Mouse (Mus musculus): ENCODE data around the gene Olfr985. TPM values are rescaled to one million over a fixed set of nuclear protein-coding genes. Genes with fewer than 3 reads are reported as not detected.

The Olfr985 gene
- polyA plus RNA-seq (2016; fragmentation: Nextera tagmentation; extraction: Ambion mirVana), result not detected in 2 replicates

- Histone ChIP-seq H3K4me3 (no peak within 1 kb of the TSS), H3K4me1 (no peaks in the 10 kb centered on the region), H3K9ac (no peak within 1 kb of the TSS), H3K27me3 (no peaks in the 10 kb centered on the region), H3K27ac (no peak within 1 kb of the TSS), H3K9me3 (replicated peaks) (no peaks in the 10 kb centered on the region), H3K4me2 (replicated peaks) (no peak within 1 kb of the TSS), H3K36me3 (no peaks in the 10 kb centered on the region)
- no peak for ATAC-seq (ENCODE audit: low FRiP score)
- WGBS, result 92% methylated on average over 1 of the region's 1 CpGs
Measured at GRCm38 (mm10) chr9:40130084-40130483, at the start of gene Olfr985. Gene Olfr985, minus strand, starts transcription at chr9:40130184.

DNA sequence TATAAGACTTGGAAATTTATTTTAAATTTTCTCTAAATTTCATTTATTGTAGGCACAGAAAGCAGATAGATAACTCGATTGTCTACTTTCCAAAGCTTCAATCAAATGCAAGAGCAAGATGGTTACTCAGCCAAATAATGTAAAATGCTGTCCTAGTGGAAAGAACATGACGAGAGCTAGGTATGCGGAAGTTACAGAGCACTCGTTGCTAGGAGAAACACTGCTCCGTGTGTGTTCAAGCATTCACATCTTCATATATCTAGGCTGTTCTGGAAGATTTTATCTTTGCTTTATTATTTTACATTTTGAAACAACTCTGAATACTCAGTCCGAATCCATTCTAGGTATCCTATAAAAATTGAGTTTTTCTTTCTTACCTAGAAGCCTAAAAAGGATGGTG lies 47.0 kb upstream of the Olfr985 start:
- Histone ChIP-seq H3K27me3 (no peaks in the 10 kb centered on the region), H3K4me3 (no peak overlapping the region), H3K4me1 (no peaks in the 10 kb centered on the region), H3K9me3 (replicated peaks) (no peaks in the 10 kb centered on the region), H3K9ac (no peak overlapping the region), H3K27ac (no peak overlapping the region), H3K36me3 (no peaks in the 10 kb centered on the region), H3K4me2 (replicated peaks) (no peak overlapping the region)
- no peak for ATAC-seq (ENCODE audit: low FRiP score)
- WGBS, result 84% methylated on average over 6 of the region's 6 CpGs

DNA sequence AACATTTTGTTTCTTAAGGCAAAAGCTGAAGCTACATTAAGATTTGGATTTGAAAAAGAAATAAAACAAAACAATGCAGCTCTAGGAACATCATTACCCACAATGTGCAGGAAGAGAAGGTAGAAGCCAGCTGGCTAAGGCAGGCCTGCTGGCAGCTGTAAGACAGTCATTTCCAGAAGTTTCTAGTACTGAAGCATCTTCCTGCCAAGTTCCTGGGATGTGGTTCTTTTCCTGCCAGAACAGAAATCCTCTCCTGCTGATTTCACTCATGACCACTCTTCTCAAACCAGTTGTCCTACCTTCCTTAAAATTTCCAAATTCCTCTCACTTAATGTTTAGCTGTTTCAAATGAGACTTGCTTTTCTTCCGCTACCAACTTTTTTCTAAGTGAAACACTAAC lies 36.5 kb upstream of the Olfr985 start:
- Histone ChIP-seq H3K4me2 (replicated peaks) (no peak overlapping the region), H3K4me3 (no peak overlapping the region), H3K27ac (no peak overlapping the region), H3K27me3 (no peaks in the 10 kb centered on the region), H3K9me3 (replicated peaks) (no peaks in the 10 kb centered on the region), H3K4me1 (no peaks in the 10 kb centered on the region), H3K36me3 (no peaks in the 10 kb centered on the region), H3K9ac (no peak overlapping the region)
- WGBS, result 97% methylated on average over 1 of the region's 1 CpGs
- no peak for ATAC-seq (ENCODE audit: low FRiP score)

DNA sequence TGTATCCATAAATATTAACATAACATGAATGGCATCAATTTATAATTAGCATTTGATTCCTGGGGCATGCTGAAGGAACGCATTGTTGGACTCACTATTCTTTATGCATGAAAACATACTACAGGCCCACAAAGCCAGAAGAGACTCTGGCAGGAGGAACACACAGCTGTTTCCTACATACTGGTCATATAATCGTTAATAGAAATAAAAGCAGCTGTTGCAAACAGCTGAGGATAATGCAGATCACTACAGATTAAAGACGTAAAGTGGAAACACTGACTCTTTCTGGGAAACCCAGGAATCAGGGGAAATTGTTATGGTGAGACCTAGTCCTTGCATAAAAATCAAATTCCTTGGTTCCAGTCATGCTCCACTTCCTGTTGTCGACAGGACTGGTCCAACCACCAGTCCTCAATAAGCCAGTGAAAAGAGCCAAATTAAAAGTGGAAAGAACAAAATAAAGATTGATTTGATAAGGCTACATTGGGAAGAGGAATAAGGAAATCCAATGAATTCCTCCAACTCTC lies 25.2 kb upstream of the Olfr985 start:
- WGBS, result 73% methylated on average over 4 of the region's 4 CpGs
- ATAC-seq (ENCODE audit: low FRiP score), result no peak
- no peaks in the 10 kb centered on the region for H3K27me3 ChIP-seq

DNA sequence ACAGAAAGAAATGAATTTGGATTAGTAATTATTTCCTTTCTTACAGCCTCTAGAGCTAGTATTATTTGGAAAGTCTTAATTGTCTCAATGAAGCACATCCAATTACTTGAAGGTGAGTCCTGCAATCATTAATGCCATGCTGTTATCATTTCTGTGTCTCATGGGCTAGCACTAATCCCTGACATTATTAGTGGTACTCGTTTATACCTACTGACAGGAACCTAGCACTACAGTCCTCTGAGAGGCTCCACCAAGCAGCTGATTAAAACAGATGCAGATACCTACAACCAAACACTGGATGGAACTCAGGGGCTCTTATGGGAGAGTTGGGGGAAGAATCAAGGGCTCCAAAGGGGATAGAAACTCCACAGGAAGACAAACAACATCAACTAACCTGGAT lies 11.6 kb upstream of the Olfr985 start:
- no peaks in the 10 kb centered on the region for H3K36me3 ChIP-seq
- H3K4me1 ChIP-seq, result no peaks in the 10 kb centered on the region
- no peak overlapping the region for H3K9ac ChIP-seq
- H3K4me3 ChIP-seq, result no peak overlapping the region
- no peaks in the 10 kb centered on the region for H3K9me3 ChIP-seq (replicated peaks)
- no peaks in the 10 kb centered on the region for H3K27me3 ChIP-seq
- no peak overlapping the region for H3K4me2 ChIP-seq (replicated peaks)
- H3K27ac ChIP-seq, result no peak overlapping the region
- 69% methylated on average over 1 of the region's 1 CpGs for WGBS
- ATAC-seq (ENCODE audit: low FRiP score), result no peak

More for the DNA sequence above, 25.2 kb upstream of the Olfr985 start:
- H3K9ac ChIP-seq, result no peak overlapping the region
- no peak overlapping the region for H3K27ac ChIP-seq
- H3K36me3 ChIP-seq, result no peaks in the 10 kb centered on the region
- no peaks in the 10 kb centered on the region for H3K4me1 ChIP-seq
- no peaks in the 10 kb centered on the region for H3K9me3 ChIP-seq (replicated peaks)
- no peak overlapping the region for H3K4me2 ChIP-seq (replicated peaks)
- no peak overlapping the region for H3K4me3 ChIP-seq

DNA sequence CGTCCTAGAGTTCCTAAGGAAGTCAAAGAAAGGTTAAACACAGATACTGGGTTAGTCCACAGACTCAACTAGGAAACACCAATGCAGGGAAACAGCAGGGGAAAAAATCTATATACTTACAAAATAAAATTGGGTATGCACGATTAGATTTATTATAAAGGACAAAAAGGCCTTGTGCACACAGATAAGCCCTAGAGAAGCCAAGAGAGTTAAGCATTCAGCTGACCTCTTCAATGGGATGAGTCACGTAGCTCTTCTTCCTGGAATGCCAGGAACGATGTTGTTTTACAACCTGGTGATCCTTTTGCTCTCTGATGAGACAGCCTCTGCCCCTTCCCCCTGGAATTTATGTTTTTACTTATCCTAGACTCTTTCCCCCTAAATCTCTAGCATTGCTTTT lies 9.5 kb upstream of the Olfr985 start:
- WGBS, result 80% methylated on average over 4 of the region's 4 CpGs
- no peak overlapping the region for H3K9ac ChIP-seq
- H3K4me1 ChIP-seq, result no peaks in the 10 kb centered on the region
- no peaks in the 10 kb centered on the region for H3K27me3 ChIP-seq
- no peaks in the 10 kb centered on the region for H3K9me3 ChIP-seq (replicated peaks)
- no peaks in the 10 kb centered on the region for H3K36me3 ChIP-seq
- no peak overlapping the region for H3K4me3 ChIP-seq
- no peak overlapping the region for H3K4me2 ChIP-seq (replicated peaks)
- no peak for ATAC-seq (ENCODE audit: low FRiP score)
- H3K27ac ChIP-seq, result no peak overlapping the region

DNA sequence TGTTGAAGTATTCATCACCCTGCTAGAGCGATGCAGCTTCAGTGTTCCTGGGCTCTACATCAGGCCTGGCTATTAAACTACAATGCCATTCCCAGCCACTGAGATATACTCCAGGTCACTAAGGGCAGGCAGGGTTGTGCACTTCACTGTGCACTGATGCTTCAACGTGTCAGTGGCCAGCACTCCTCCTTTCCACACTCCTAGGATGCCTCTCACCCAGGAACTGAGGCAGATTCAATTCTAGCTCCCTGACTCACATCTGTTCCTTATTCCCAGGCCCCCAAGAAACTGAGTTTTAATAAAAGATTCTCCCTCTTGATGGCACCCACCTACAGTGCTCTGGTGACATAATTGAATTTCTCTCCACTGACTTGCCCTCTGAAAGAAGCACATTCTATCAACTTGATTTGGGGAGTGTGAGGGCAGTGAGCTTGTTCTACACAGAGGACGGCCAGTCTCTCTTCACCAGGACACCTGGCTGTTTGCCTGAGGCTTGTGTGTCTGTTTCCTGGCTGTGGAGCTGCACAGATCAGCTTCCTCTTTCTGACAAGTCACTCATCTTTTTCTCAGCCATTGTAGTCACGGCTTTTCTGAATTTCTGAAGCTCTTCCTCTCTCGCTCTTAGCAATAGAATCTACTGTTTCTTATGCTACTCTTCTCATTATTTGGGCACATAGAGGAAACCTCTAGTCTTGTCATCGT lies 7.2 kb upstream of the Olfr985 start:
- WGBS, result 77% methylated on average over 6 of the region's 6 CpGs
- no peak overlapping the region for H3K4me2 ChIP-seq (replicated peaks)
- H3K9me3 ChIP-seq (replicated peaks), result no peaks in the 10 kb centered on the region
- H3K4me1 ChIP-seq, result no peaks in the 10 kb centered on the region
- no peak overlapping the region for H3K9ac ChIP-seq
- H3K27me3 ChIP-seq, result no peaks in the 10 kb centered on the region
- no peak overlapping the region for H3K4me3 ChIP-seq
- H3K36me3 ChIP-seq, result no peaks in the 10 kb centered on the region
- no peak overlapping the region for H3K27ac ChIP-seq
- no peak for ATAC-seq (ENCODE audit: low FRiP score)

DNA sequence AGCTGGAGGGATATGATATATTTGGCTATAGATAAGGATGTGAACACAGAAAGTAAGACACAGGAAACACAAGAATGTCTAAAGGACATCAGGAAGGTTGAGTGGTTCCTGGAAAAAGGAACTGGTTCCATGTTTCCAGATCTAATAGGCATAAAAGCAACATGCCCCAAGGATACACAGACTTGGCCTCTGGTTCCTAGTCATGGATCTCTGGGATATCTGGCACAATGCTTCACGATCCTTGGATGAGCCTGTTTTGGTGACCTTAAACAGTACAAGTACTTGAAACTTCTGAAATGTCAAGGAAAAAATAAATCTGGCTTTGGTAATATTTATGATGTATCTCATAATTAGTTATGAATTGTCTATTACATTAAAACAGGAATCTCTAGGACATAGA lies 572 bp upstream of the Olfr985 start:
- H3K4me3 ChIP-seq, result no peak overlapping the region
- H3K4me2 ChIP-seq (replicated peaks), result no peak overlapping the region
- H3K27ac ChIP-seq, result no peak overlapping the region
- H3K4me1 ChIP-seq, result no peaks in the 10 kb centered on the region
- H3K9ac ChIP-seq, result no peak overlapping the region
- H3K9me3 ChIP-seq (replicated peaks), result no peaks in the 10 kb centered on the region
- H3K27me3 ChIP-seq, result no peaks in the 10 kb centered on the region
- ATAC-seq (ENCODE audit: low FRiP score), result no peak
- H3K36me3 ChIP-seq, result no peaks in the 10 kb centered on the region
- 95% methylated on average over 1 of the region's 1 CpGs for WGBS

GRCm38 (mm10) chr9:40117287-40117659 lies 12.7 kb downstream of the Olfr985 start:
- Histone ChIP-seq H3K4me2 (replicated peaks) (no peak overlapping the region), H3K36me3 (no peaks in the 10 kb centered on the region), H3K9ac (no peak overlapping the region), H3K9me3 (replicated peaks) (no peaks in the 10 kb centered on the region), H3K4me3 (no peak overlapping the region), H3K27me3 (no peaks in the 10 kb centered on the region), H3K4me1 (no peaks in the 10 kb centered on the region), H3K27ac (no peak overlapping the region)
- no peak for ATAC-seq (ENCODE audit: low FRiP score)
- 84% methylated on average over 5 of the region's 5 CpGs for WGBS

DNA sequence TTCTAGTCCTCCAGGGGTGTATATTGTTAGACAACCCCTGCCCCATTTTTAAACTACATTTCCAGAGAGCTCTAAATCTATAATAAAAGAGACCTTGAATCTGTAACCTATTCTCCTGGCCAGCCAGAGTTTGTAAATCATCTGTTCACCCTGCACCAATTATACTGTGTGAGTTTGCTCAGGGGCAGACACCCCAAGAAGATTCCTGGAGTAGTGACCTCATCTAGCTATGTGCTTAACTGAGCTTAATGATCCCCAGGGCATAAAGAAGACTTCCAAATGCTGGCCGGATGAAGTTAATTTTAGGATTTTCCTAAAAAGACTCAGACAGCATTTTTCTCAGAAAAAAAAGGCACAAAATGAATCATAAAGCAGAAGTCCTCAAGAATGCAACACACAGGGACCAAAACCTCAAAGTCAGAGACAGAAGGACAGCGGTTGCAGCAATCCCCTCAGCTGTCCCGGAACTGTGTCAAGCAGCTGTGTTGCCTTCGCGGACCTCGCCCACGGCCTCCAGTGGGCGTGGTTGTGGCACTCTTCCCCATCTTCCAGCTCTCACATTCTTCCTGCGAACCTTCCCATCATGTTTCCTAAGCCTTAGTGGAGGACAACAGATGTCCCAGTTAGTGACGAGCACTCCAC lies 13.2 kb downstream of the Olfr985 start:
- no peak overlapping the region for H3K4me3 ChIP-seq
- no peaks in the 10 kb centered on the region for H3K36me3 ChIP-seq
- H3K4me1 ChIP-seq, result no peaks in the 10 kb centered on the region
- H3K9me3 ChIP-seq (replicated peaks), result no peaks in the 10 kb centered on the region
- no peak for ATAC-seq (ENCODE audit: low FRiP score)
- H3K4me2 ChIP-seq (replicated peaks), result no peak overlapping the region
- no peak overlapping the region for H3K27ac ChIP-seq
- no peak overlapping the region for H3K9ac ChIP-seq
- WGBS, result 66% methylated on average over 10 of the region's 10 CpGs
- no peaks in the 10 kb centered on the region for H3K27me3 ChIP-seq

DNA sequence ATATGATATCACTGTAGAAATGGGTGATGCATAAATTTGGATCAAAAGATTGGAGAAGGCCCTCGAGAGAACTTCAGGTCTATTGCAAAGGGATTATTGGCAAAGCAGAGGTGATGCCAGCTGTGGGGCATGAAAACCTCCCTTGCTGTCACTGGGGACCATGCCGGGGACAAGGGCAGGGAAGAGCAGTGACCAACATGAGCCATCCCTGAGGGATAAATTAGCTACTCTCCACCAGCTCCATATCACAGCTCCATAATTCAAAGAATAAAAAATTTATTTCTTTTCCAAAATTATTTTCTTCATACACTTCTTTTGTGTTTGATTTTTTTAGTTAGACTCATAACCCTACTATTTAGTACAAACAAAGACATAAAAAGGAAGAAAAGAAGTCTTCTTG lies 15.9 kb downstream of the Olfr985 start, which contains the start of gene Olfr984:
Gene Olfr984, minus strand, starts transcription at position 101 of the 400 bp plus-strand sequence.
- no peaks in the 10 kb centered on the region for H3K4me1 ChIP-seq
- 84% methylated on average over 2 of the region's 2 CpGs for whole genome bisulfite sequencing
- no peak within 1 kb of the TSS for H3K27ac ChIP-seq
- H3K9ac ChIP-seq, result no peak within 1 kb of the TSS
- no peaks in the 10 kb centered on the region for H3K36me3 ChIP-seq
- no peak for ATAC-seq (ENCODE audit: low FRiP score)
- no peaks in the 10 kb centered on the region for H3K27me3 ChIP-seq
- H3K9me3 ChIP-seq (replicated peaks), result no peaks in the 10 kb centered on the region
- H3K4me3 ChIP-seq, result no peak within 1 kb of the TSS
- H3K4me2 ChIP-seq (replicated peaks), result no peak within 1 kb of the TSS

DNA sequence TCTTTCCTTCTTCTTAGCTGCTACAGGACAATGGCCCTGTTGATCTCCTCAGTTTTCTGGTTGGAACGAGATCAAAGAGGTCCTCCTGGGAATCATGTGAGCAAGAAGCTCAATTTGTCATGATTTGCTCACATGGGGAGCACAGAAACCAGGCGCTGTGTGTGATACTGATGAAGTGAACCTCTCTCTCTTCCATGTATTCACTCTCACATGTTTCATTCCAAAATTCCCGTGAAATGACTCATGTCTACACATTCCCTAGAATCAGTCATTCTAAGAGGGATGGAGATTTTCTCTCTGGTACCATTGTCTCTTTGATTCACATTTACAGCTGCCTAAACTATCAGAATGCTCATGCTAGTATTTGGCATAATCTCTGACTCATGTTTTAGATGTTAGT lies 35.2 kb downstream of the Olfr985 start:
- Histone ChIP-seq H3K9me3 (replicated peaks) (no peaks in the 10 kb centered on the region), H3K9ac (no peak overlapping the region), H3K4me3 (no peak overlapping the region), H3K4me2 (replicated peaks) (no peak overlapping the region), H3K36me3 (no peaks in the 10 kb centered on the region), H3K27me3 (no peaks in the 10 kb centered on the region), H3K4me1 (no peaks in the 10 kb centered on the region), H3K27ac (no peak overlapping the region)
- ATAC-seq (ENCODE audit: low FRiP score), result no peak
- 64% methylated on average over 3 of the region's 3 CpGs for WGBS

- Histone ChIP-seq H3K27me3 (no peaks in the 10 kb centered on the region), H3K9ac (no peak within 1 kb of the TSS), H3K27ac (no peak within 1 kb of the TSS), H3K4me2 (replicated peaks) (no peak within 1 kb of the TSS), H3K36me3 (no peaks in the 10 kb centered on the region), H3K4me3 (no peak within 1 kb of the TSS), H3K9me3 (replicated peaks) (no peaks in the 10 kb centered on the region), H3K4me1 (no peaks in the 10 kb centered on the region)
- 87% methylated on average over 2 of the region's 2 CpGs for WGBS
- no peak for ATAC-seq (ENCODE audit: low FRiP score)
Measured at GRCm38 (mm10) chr9:40093495-40093894, 36.5 kb downstream of the Olfr985 start, which contains the start of gene Olfr983. Gene Olfr983, minus strand, starts transcription at chr9:40093595.
